Mouse (Mus musculus) left cerebral cortex, postnatal 4 days (tissue): ENCODE data around the gene Gm21394. TPM values are rescaled to one million over a fixed set of nuclear protein-coding genes. Genes with fewer than 3 reads are reported as not detected.
"Not testable (repeated sequence)": the region's sequence is repeated elsewhere in the genome, so short reads cannot be mapped to it uniquely, and the experiment has no call there.

ENCODE experiments used
- DNase-seq: peaks from one replicate; pipeline ENCODE4 v3.0.0-alpha.2; 2022
- intact Hi-C: fragments of 180-260 bp; cut with DNase I; formaldehyde crosslinking; loops from one replicate; pipeline ENCODE4 v1.15.1; 2025
- total RNA-seq, 2 experiments: library from RNA; stranded (reverse); gene quantifications; 2 replicates each; pipeline ENCODE4 v1.2.3; 2021

Gm21394 gene
- not detected for total RNA-seq

GRCm38 (mm10) chrY:84564807-84565206 is at the start of gene Gm21394:
TSS of gene Gm21394 (minus strand) at chrY:84564907.
- intact Hi-C loops, result not testable (repeated sequence)

More at GRCm38 (mm10) chrY:84564807-84565206, at the start of gene Gm21394:
- not testable (repeated sequence) for DNase-seq

Other genes with a start within 250 kb of the Gm21394 start
- not detected for gene Gm21409, start 181.8 kb upstream of the Gm21394 start, total RNA-seq